Mouse (Mus musculus) myocyte (in vitro differentiated cells): ENCODE results near the gene Doc2b. TPM values are rescaled to one million over a fixed set of nuclear protein-coding genes. Genes with fewer than 3 reads are reported as not detected.

Experiments used
- H3K27me3 ChIP-seq: one replicate; pipeline ENCODE4 v1.6.1; 2011; ENCODE audit not compliant: control insufficient read depth, insufficient read depth, insufficient read length
- H3K36me3 ChIP-seq: one replicate; pipeline ENCODE4 v1.6.1; 2011; ENCODE audit not compliant: control insufficient read depth, insufficient read depth
- H3K4me2 ChIP-seq: one replicate; pipeline ENCODE4 v1.6.1; 2011; ENCODE audit warnings: low read depth, control low read depth
- H3K4me3 ChIP-seq: one replicate; pipeline ENCODE4 v1.5.1; 2011; ENCODE audit warnings: mild to moderate bottlenecking, control low read depth, moderate library complexity
- H3K79me2 ChIP-seq: one replicate; pipeline ENCODE4 v1.6.1; 2011; ENCODE audit not compliant: control insufficient read depth, insufficient read depth
- H3ac ChIP-seq: one replicate; pipeline ENCODE4 v1.6.1; 2011; ENCODE audit not compliant: control insufficient read depth, insufficient read length
- CEBPB ChIP-seq: IDR thresholded peaks from 2 replicates; pipeline ENCODE4 v1.6.1; 2011; ENCODE audit warnings: mild to moderate bottlenecking, moderate library complexity; ENCODE audit not compliant: poor library complexity, insufficient read depth, severe bottlenecking
- E2F4 ChIP-seq: IDR thresholded peaks from one replicate; pipeline ENCODE4 v1.6.1; 2011; ENCODE audit warnings: mild to moderate bottlenecking, control low read depth, moderate library complexity; ENCODE audit not compliant: insufficient read depth
- MAX ChIP-seq: IDR thresholded peaks from one replicate; pipeline ENCODE4 v1.6.1; 2011; ENCODE audit warnings: low read depth, mild to moderate bottlenecking, control low read depth
- MYOD1 ChIP-seq, 3 experiments: IDR thresholded peaks; one replicate each; pipeline ENCODE4 v1.6.1; 2011; ENCODE audit warnings: control low read depth in 2 of 3, low read depth in 2 of 3, mild to moderate bottlenecking in 2 of 3, moderate library complexity in 1 of 3; ENCODE audit not compliant: insufficient read length in 2 of 3, control insufficient read depth in 1 of 3
- MYOG ChIP-seq, 3 experiments: IDR thresholded peaks; one replicate each; pipeline ENCODE4 v1.6.1; 2011; ENCODE audit warnings: control low read depth in 2 of 3, low read depth in 2 of 3, mild to moderate bottlenecking in 2 of 3; ENCODE audit not compliant: insufficient read length in 2 of 3, control insufficient read depth in 1 of 3, insufficient read depth in 1 of 3
- POLR2A ChIP-seq: IDR thresholded peaks from one replicate; pipeline ENCODE4 v1.6.1; 2011; ENCODE audit warnings: low read depth, mild to moderate bottlenecking, control low read depth, moderate library complexity; ENCODE audit not compliant: insufficient read length
- POLR2AphosphoS2 ChIP-seq: IDR thresholded peaks from one replicate; pipeline ENCODE4 v1.6.1; 2011; ENCODE audit warnings: low read depth, control low read depth; ENCODE audit not compliant: insufficient read length
- REST ChIP-seq: IDR thresholded peaks from one replicate; pipeline ENCODE4 v1.6.1; 2011; ENCODE audit warnings: mild to moderate bottlenecking, control low read depth, moderate library complexity; ENCODE audit not compliant: insufficient read depth, insufficient read length
- SRF ChIP-seq: IDR thresholded peaks from one replicate; pipeline ENCODE4 v1.6.1; 2011; ENCODE audit warnings: low read depth; ENCODE audit not compliant: control insufficient read depth, insufficient read length
- TCF12 ChIP-seq: IDR thresholded peaks from one replicate; pipeline ENCODE4 v1.6.1; 2011; ENCODE audit warnings: mild to moderate bottlenecking, control low read depth; ENCODE audit not compliant: poor library complexity, insufficient read depth, severe bottlenecking
- TCF3 ChIP-seq: IDR thresholded peaks from one replicate; pipeline ENCODE4 v1.6.1; 2011; ENCODE audit warnings: low read depth, control low read depth; ENCODE audit not compliant: insufficient read length
- USF1 ChIP-seq: IDR thresholded peaks from one replicate; pipeline ENCODE4 v1.6.1; 2011; ENCODE audit warnings: low read depth, mild to moderate bottlenecking, control low read depth, moderate library complexity
- polyA plus RNA-seq: library from polyadenylated mRNA; unstranded; fragments of >200 nt; fragmentation: generic; extraction: Trizol; gene quantifications from one replicate; pipeline ENCODE4 v1.2.1, GENCODE M21; 2012; ENCODE audit warnings: missing spikeins

Doc2b gene
- polyA plus RNA-seq, 1 experiment, result 0.10 TPM

- H3K79me2 ChIP-seq, result peaks cover 73% of the 10 kb centered on the region
- TF ChIP-seq TCF3 (no peak), CEBPB (no peak), MYOD1 (IDR thresholded peaks at IDR 0.05; ENCODE audit: control insufficient read depth in 1 of 3, insufficient read length in 2 of 3, low read depth in 2 of 3) (no peak), MYOG (IDR thresholded peaks at IDR 0.05; ENCODE audit: control insufficient read depth in 1 of 3, insufficient read depth in 1 of 3, insufficient read length in 2 of 3, low read depth in 2 of 3) (no peak), POLR2AphosphoS2 (peak; percentile 53)
- no peak overlapping the region for H3K4me2 ChIP-seq
- H3K36me3 ChIP-seq, result peaks cover 74% of the 10 kb centered on the region
- no peak overlapping the region for H3ac ChIP-seq
- H3K4me3 ChIP-seq, result no peak overlapping the region
- H3K27me3 ChIP-seq, result no peaks in the 10 kb centered on the region
These were observed 33.1 kb downstream of the Doc2b start for GRCm38 (mm10) chr11:75762708-75763107.

GRCm38 (mm10) chr11:75760785-75761184, 35.1 kb downstream of the Doc2b start:
- Histone ChIP-seq H3K4me2 (no peak overlapping the region), H3K36me3 (peaks cover 78% of the 10 kb centered on the region)
- TF ChIP-seq MYOG (IDR thresholded peaks at IDR 0.05; ENCODE audit: control insufficient read depth in 1 of 3, insufficient read depth in 1 of 3, insufficient read length in 2 of 3, low read depth in 2 of 3) (no peak), POLR2AphosphoS2 (no peak), MYOD1 (IDR thresholded peaks at IDR 0.05; ENCODE audit: control insufficient read depth in 1 of 3, insufficient read length in 2 of 3, low read depth in 2 of 3) (no peak), REST (no peak), CEBPB (no peak), POLR2A (no peak), E2F4 (no peak), TCF12 (no peak), SRF (no peak), MAX (no peak), TCF3 (no peak), USF1 (no peak)

GRCm38 (mm10) chr11:75758553-75758952, 37.3 kb downstream of the Doc2b start:
- Histone ChIP-seq H3K36me3 (peaks cover 68% of the 10 kb centered on the region), H3K27me3 (no peaks in the 10 kb centered on the region), H3K4me3 (no peak overlapping the region), H3ac (no peak overlapping the region), H3K4me2 (no peak overlapping the region), H3K79me2 (peaks cover 99% of the 10 kb centered on the region)
- TF ChIP-seq E2F4, result no peak
- TF ChIP-seq POLR2AphosphoS2, result no peak
- TF ChIP-seq MAX, result no peak
- no peak for TF ChIP-seq REST

More at GRCm38 (mm10) chr11:75760785-75761184, 35.1 kb downstream of the Doc2b start:
- Histone ChIP-seq H3K79me2 (peaks cover 92% of the 10 kb centered on the region), H3K4me3 (no peak overlapping the region), H3K27me3 (no peaks in the 10 kb centered on the region), H3ac (no peak overlapping the region)

- H3K4me3 ChIP-seq, result no peak overlapping the region
- no peak overlapping the region for H3ac ChIP-seq
- H3K36me3 ChIP-seq, result peaks cover 65% of the 10 kb centered on the region
- peaks cover 100% of the 10 kb centered on the region for H3K79me2 ChIP-seq
- H3K27me3 ChIP-seq, result no peaks in the 10 kb centered on the region
- TF ChIP-seq POLR2A, result no peak
- no peak for TF ChIP-seq USF1
- no peak for TF ChIP-seq MAX
- no peak for TF ChIP-seq TCF3
- H3K4me2 ChIP-seq, result no peak overlapping the region
These were observed 39.2 kb downstream of the Doc2b start for GRCm38 (mm10) chr11:75756687-75757086.

- H3K4me2 ChIP-seq, result no peak overlapping the region
- H3K79me2 ChIP-seq, result peaks cover 100% of the 10 kb centered on the region
- no peaks in the 10 kb centered on the region for H3K27me3 ChIP-seq
- no peak for TF ChIP-seq SRF
- no peak for TF ChIP-seq TCF12
- TF ChIP-seq E2F4, result no peak
- no peak for TF ChIP-seq MYOD1 (IDR thresholded peaks at IDR 0.05; ENCODE audit: control insufficient read depth in 1 of 3, insufficient read length in 2 of 3, low read depth in 2 of 3)
- no peak for TF ChIP-seq MAX
- no peak for TF ChIP-seq POLR2AphosphoS2
- TF ChIP-seq CEBPB, result no peak
- no peak for TF ChIP-seq REST
- no peak for TF ChIP-seq TCF3
- TF ChIP-seq POLR2A, result no peak
- TF ChIP-seq USF1, result no peak
- TF ChIP-seq MYOG (IDR thresholded peaks at IDR 0.05; ENCODE audit: control insufficient read depth in 1 of 3, insufficient read depth in 1 of 3, insufficient read length in 2 of 3, low read depth in 2 of 3), result no peak
- H3K4me3 ChIP-seq, result no peak overlapping the region
- H3K36me3 ChIP-seq, result peaks cover 26% of the 10 kb centered on the region
- no peak overlapping the region for H3ac ChIP-seq
These were observed 44.8 kb downstream of the Doc2b start for GRCm38 (mm10) chr11:75751082-75751481.
